Mouse (Mus musculus) C2C12 (cell line): ENCODE measurements around the gene Txnrd2. TPM values are rescaled to one million over a fixed set of nuclear protein-coding genes. Genes with fewer than 3 reads are reported as not detected.

ENCODE experiments used
- H3K27me3 ChIP-seq: one replicate; pipeline ENCODE4 v1.6.1; 2011; ENCODE audit not compliant: control insufficient read depth, insufficient read depth, insufficient read length
- H3K36me3 ChIP-seq: one replicate; pipeline ENCODE4 v1.6.1; 2011; ENCODE audit not compliant: control insufficient read depth, insufficient read depth
- H3K4me3 ChIP-seq: one replicate; pipeline ENCODE4 v1.5.1; 2011; ENCODE audit warnings: mild to moderate bottlenecking, control low read depth; ENCODE audit not compliant: poor library complexity, insufficient read depth, severe bottlenecking
- H3K79me2 ChIP-seq: one replicate; pipeline ENCODE4 v1.6.1; 2011; ENCODE audit not compliant: control insufficient read depth, insufficient read depth
- H3K79me3 ChIP-seq: one replicate; pipeline ENCODE4 v1.6.1; 2011; ENCODE audit warnings: low read depth, control low read depth
- H3ac ChIP-seq: one replicate; pipeline ENCODE3; 2011; ENCODE audit warnings: low read depth; ENCODE audit not compliant: control insufficient read depth, insufficient read length
- CEBPB ChIP-seq: IDR thresholded peaks from one replicate; pipeline ENCODE4 v1.6.1; 2011; ENCODE audit warnings: low read depth, mild to moderate bottlenecking, control low read depth, moderate library complexity
- CTCF ChIP-seq: IDR thresholded peaks from one replicate; pipeline ENCODE4 v1.5.1; 2011; ENCODE audit not compliant: control insufficient read depth, insufficient read depth, insufficient read length
- FOSL1 ChIP-seq: IDR thresholded peaks from one replicate; pipeline ENCODE4 v1.8.0; 2011; ENCODE audit warnings: mild to moderate bottlenecking, low read length; ENCODE audit not compliant: poor library complexity, insufficient read depth, severe bottlenecking
- MAX ChIP-seq: IDR thresholded peaks from one replicate; pipeline ENCODE4 v1.6.1; 2011; ENCODE audit warnings: mild to moderate bottlenecking, control low read depth
- MYOD1 ChIP-seq: IDR thresholded peaks from one replicate; pipeline ENCODE4 v1.6.1; 2011; ENCODE audit warnings: low read depth; ENCODE audit not compliant: control insufficient read depth, insufficient read length
- MYOG ChIP-seq: IDR thresholded peaks from one replicate; pipeline ENCODE4 v1.6.1; 2011; ENCODE audit not compliant: control insufficient read depth, insufficient read length; ENCODE audit errors: extremely low read depth
- USF1 ChIP-seq: IDR thresholded peaks from one replicate; pipeline ENCODE4 v1.6.1; 2011; ENCODE audit warnings: low read depth, mild to moderate bottlenecking, control low read depth, moderate library complexity
- polyA plus RNA-seq: library from polyadenylated mRNA; unstranded; fragments of >200 nt; fragmentation: generic; extraction: Trizol; gene quantifications from one replicate; pipeline ENCODE4 v1.2.1, GENCODE M21; 2012; ENCODE audit warnings: missing spikeins

The Txnrd2 gene
- polyA plus RNA-seq, 1 experiment, result 19.4 TPM

DNA sequence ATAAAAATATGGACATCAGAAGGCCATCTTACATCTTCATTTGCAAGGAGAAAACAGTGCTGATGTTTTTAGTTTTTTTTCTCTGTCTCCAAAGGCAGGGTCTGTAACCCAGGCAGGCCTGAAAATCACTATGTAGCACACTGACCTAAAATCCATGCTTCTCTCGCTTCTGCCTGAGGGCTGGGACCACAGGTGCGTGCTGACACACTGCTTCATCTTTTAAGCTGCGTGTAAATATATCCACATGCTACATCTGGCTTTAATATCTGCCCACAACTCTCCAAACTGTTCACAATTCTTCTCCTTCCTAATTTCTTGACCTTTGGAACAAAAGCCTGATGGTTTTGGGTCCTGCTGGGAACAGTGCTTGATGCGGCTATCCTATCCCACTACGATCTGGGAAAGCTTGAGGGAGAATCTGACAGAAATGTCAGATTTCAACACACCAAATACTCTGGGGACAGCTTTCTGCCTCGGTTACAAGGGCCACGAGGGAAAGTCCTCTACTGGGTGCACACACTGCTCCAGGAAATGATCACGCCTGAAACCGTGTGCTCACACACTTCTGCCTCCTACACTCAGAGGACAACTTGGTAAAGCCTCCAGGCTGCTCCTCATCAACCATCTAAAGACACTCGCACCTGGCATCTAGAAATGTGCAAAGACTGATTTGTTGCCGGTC is 1.7 kb upstream of the Txnrd2 start:
- TF ChIP-seq MYOG, result no peak
- TF ChIP-seq USF1, result no peak
- no peak for TF ChIP-seq FOSL1
- TF ChIP-seq MYOD1, result no peak
- no peak for TF ChIP-seq CEBPB
- no peak for TF ChIP-seq CTCF
- no peak for TF ChIP-seq MAX
- Histone ChIP-seq H3K79me3 (peaks cover 32% of the 10 kb centered on the region), H3K27me3 (no peaks in the 10 kb centered on the region), H3K36me3 (peaks cover 30% of the 10 kb centered on the region), H3K79me2 (peaks cover 70% of the 10 kb centered on the region), H3K4me3 (no peak overlapping the region), H3ac (peak overlapping the region; percentile 18)

DNA sequence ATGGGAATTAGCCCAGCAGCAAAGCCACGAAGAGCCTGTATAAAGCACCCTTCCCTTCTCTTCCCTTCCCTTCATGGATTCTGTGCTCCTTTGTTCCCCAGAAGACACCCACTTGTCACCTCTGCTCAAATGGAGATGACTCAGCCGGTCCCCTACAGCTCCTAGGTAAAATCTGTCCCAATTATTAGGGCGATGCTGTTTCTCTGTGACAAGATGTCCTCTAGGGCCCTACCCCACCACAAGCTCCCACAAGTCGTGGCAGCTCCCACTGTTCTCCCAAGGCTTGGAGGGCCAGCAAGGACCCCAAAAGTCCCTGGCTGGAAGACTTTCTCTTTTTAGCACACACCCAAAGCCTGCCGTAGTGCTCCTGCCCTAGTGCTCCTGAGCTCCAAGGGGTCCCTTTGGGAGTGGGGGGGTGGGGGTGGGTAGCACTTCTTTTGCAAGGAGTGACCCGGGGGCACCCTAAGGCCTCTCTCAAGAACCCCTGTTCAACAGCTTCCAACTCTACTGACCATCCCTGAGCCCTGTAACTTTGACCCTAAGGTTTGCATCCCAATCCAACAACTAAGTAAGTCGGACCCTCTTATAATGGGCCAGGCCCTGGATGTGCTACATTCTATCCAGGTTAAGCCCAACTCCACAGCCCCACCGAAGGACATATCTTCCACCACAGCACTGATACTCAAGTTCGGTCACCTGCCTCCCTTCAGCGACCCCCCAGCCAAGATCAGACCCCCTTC is 539 bp upstream of the Txnrd2 start:
- Histone ChIP-seq H3K4me3 (peak overlapping the region; percentile 93), H3K79me3 (peaks cover 30% of the 10 kb centered on the region), H3ac (peak overlapping the region; percentile 58), H3K79me2 (peaks cover 65% of the 10 kb centered on the region), H3K27me3 (no peaks in the 10 kb centered on the region), H3K36me3 (peaks cover 27% of the 10 kb centered on the region)
- TF ChIP-seq CEBPB (no peak), FOSL1 (no peak), USF1 (no peak), MYOG (no peak), MYOD1 (no peak)

DNA sequence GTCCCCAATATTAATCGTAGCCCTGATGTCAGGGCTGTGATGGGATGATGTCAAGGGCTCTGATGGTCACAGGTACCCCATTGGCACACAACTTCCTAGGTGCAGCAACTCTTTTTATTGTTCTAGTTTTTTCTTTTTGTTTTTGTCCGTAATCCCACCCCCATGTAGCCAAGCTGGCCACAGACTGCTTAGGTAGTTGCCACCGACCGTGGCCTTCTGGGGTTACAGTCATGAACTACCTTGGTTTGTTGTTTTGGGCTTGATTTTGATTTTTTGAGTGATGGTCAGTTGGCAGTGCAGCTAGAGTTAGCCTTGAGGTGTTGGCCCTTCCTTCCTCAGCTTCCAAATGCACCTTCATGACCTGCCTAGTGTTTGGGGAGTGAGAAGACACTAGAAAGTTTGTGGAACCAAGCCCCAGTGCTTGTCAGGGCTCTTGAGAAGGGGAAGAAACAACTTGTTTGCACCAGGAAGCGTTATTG is 657 bp downstream of the Txnrd2 start, which contains the start of gene Comt:
Comt (minus strand) TSS at position 51 of the 479 bp plus-strand sequence.
- no peak for TF ChIP-seq MYOG
- no peak for TF ChIP-seq FOSL1
- TF ChIP-seq MYOD1, result no peak
- TF ChIP-seq CTCF, result no peak
- no peak for TF ChIP-seq CEBPB
- TF ChIP-seq USF1, result no peak
- no peak for TF ChIP-seq MAX
- H3K79me2 ChIP-seq, result peaks cover 53% of the 10 kb centered on the region
- peaks cover 17% of the 10 kb centered on the region for H3K36me3 ChIP-seq
- H3K4me3 ChIP-seq, result peak within 1 kb of the TSS; percentile 93
- peaks cover 27% of the 10 kb centered on the region for H3K79me3 ChIP-seq
- H3K27me3 ChIP-seq, result no peaks in the 10 kb centered on the region
- peak within 1 kb of the TSS; percentile 58 for H3ac ChIP-seq

DNA sequence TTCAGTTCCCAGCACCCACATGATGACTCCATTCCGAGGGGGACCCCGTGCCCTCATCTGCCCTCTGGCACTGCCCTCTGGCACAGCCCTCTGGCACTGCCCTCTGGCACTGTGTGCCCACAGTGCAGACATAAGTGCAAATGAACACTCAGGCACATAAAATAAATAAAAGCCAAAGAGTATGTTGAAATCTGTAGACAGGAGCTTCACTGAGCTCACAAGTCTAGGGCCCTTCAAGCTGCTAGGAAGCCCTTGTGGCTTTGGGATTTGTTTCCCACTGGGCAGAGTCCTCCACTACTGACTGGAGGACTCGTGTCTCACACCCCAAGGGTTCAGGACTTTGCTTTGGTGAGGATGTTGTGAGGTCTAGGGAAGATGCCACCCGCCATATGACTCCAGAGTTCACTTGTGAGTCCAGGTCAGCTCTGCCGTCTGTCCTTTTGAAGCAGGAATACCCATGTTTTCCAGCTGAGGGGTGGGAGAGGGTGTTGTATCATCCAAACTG is 1.9 kb downstream of the Txnrd2 start:
- H3K27me3 ChIP-seq, result no peaks in the 10 kb centered on the region
- TF ChIP-seq MYOG, result no peak
- no peak for TF ChIP-seq USF1
- TF ChIP-seq CEBPB, result no peak
- TF ChIP-seq MYOD1, result no peak
- TF ChIP-seq CTCF, result no peak
- TF ChIP-seq FOSL1, result no peak
- no peak for TF ChIP-seq MAX
- no peak overlapping the region for H3K4me3 ChIP-seq
- H3K79me2 ChIP-seq, result peaks cover 41% of the 10 kb centered on the region
- H3ac ChIP-seq, result no peak overlapping the region
- H3K36me3 ChIP-seq, result peaks cover 6% of the 10 kb centered on the region
- H3K79me3 ChIP-seq, result peaks cover 24% of the 10 kb centered on the region

DNA sequence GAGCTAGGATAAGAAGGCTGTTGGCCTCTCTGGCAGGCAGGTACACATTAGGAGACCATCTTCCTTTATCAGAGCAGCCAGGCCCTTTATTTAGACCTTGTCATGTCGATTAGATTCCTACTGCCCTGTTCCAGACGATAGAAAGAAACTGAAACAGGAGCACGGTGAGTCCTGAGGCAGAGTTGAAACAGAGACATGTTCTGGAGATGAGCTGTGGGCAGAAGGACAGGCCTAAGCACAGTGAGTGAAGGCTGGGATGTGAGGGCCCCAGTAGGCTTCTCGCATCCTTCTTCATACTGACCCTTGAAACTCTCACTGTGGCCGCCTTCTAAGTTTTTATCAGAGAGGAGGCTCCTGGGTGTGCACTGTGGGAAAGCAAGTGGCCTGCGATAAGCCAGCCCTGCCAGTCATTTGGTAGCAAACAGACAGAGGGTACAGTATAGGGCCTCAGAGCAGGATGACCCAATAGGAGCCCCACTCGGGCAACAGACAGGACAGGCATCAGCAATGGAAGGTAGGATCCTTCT is 2.4 kb downstream of the Txnrd2 start:
- Histone ChIP-seq H3K27me3 (no peaks in the 10 kb centered on the region), H3ac (no peak overlapping the region), H3K36me3 (peaks cover under 1% of the 10 kb centered on the region), H3K4me3 (no peak overlapping the region), H3K79me2 (peaks cover 38% of the 10 kb centered on the region), H3K79me3 (peaks cover 22% of the 10 kb centered on the region)
- TF ChIP-seq FOSL1 (no peak), MYOG (no peak), MYOD1 (no peak)
